Mouse (Mus musculus) heart, postnatal 0 days (tissue): Measurements from ENCODE around the gene Rab5if.

ENCODE experiments used
- CTCF ChIP-seq: IDR thresholded peaks from 2 replicates; pipeline ENCODE4 v1.5.1; 2016; ENCODE audit warnings: antibody characterized with exemption, control low read depth, low read depth
- EP300 ChIP-seq: IDR thresholded peaks from 2 replicates; pipeline ENCODE4 v1.6.1; 2016; ENCODE audit warnings: antibody characterized with exemption, low read depth

DNA sequence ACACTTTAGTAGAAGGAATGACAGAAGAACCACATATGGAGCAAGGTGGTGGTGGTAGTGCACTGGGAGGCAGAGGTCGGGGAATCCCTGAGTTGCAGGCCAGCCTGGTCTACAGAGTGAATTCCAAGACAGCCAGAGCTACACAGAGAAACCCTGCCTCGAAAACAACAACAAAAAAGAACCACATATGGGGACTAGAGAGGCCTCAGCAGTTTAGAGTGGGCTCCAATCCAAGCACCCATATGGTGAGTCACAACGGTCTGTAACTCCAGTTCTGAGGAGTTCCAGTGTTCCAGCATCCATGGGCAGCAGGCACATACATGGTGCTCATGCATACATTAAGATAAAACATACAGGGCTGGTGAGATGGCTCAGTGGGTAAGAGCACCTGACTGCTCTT is 1.6 kb downstream of the Rab5if start:
- no peak for TF ChIP-seq CTCF
- TF ChIP-seq EP300: no peak
